Mouse (Mus musculus) megakaryocyte progenitor cell, adult 5-6 weeks (primary cell): ENCODE data around the gene Zfp750. TPM values are rescaled to one million over a fixed set of nuclear protein-coding genes. Genes with fewer than 3 reads are reported as not detected.

Experiments used
- ATAC-seq: replicated peaks from 2 replicates; pipeline ENCODE4 v1.8.0; 2016; ENCODE audit warnings: mild to moderate bottlenecking, moderate TSS enrichment, inconsistent platforms; ENCODE audit not compliant: poor library complexity
- total RNA-seq, 2 experiments: library from RNA; stranded (forward) in 1 of 2; stranded (reverse) in 1 of 2; fragments of 157-497, 149-512 nt in 1 of 2; fragments of 200-1000 nt in 1 of 2; gene quantifications; 2 replicates each; pipeline versions ENCODE4 v1.2.3 to v1.2.4; 2015 to 2017

Zfp750 gene
- total RNA-seq, 2 experiments from 2014 or later = not detected

DNA sequence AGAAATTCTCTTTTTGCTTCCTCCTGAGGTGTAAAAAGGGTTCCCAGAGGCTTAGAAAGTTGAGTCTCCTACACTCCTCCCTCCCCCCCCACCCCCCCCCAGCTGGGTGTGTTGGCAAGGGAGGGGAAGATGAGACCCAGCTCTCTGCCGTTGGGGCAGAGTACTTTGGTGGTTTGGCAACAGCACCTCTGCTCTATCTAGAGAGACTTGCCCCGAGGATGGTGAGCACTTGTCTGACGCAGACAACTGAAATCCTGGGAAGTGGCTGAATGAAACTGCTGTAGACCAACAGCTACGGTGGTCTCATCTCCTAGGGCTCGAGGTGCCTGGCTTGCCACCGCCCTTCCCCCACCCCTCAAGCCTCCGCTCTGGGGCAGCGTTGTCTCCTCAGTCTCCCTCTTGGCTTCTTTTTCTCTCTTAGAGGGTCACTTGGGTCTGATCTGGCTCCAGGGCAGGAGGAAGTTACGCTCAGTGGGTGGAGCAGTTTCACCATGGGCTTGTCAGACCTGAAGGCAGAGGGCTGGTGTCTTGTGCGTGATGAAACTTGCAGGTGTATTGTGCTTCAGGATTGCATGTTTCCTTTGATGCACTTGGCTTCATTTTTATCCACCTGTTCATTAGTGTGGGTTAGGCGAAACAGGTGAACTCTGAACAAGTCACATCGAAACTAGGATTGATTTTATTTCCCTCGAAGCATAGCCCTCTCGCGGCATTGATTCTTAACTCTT, 39.5 kb downstream of the Zfp750 start:
- peak; percentile 54 for ATAC-seq

DNA sequence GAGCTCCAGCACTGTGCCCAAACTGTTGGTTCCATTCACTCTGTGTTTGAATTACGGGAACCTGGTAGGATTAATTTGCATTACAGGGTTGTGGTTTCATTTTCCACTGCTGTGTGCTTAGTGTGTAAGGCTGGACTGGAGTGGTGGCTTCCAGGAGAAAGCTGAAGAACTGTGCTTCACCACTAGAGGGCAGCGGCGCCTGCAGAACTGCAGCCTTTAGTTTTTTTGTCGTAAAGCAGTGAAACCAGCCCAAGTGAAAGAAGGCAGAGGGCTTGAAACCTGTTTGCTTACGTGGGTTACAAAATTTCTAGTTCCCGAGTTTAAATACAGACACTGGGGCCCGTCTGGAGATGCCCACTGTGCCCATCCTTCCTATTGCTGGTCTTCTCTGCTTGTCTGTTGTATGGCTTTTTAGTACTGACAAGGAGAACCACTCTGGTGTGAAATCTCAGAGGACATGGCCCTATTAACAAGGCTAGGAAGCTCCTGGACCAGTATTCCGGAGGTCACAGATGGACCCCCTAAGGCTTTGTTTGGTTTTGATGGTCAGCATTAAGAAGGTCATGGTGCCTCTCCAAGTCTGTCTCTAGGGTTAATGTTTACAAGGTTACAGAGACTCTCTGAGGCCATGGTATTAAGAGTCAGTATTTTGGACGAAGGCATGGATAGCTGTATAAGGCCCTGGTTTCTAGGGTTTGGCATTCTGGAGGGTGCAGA, 43.3 kb downstream of the Zfp750 start:
- ATAC-seq = peak; percentile 76

DNA sequence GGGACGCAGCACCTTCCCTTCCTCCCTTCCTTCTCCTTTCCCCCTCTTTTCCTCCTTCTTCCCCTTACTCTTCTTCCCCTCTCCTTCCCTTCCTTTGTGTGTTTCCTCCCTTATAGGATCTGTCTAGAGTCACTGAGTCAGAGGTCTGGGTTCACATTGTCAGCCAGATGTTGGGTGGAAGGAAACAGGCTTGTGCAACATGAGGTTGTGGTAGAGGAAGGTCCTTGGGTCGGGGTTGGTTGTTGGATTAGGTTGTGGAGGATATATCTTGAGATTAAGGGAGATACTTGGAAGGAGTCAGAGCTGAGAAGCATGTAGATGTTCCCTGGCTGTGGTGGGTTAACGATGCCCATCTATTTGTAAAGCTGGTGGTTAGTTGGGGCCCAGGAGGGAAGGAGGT, 44.3 kb downstream of the Zfp750 start:
- ATAC-seq = peak; percentile 47

DNA sequence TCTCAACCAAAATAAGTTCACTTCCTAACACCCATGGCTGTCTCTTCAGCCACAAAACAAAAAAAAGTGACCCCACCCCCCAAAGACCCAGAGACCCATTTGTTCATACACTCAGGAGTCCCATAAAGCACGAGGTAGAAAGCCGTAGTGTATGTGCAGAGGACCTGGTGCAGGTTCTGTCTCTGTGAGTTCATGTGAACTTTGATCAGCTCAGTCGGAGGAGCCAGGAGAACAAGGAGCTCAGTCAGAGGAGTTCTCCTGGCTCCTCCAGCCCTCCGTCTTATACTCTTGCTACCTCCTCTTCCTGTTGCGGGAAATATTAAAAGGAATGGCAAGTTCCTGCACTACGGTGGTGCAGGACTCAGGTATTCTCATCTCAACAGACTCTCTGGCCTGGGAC, 51.7 kb downstream of the Zfp750 start:
- no peak for ATAC-seq

Other genes with a start within 250 kb of the Zfp750 start
- 44.1 and 56.8 TPM in 2 replicates for gene Wdr45b, start 164.9 kb downstream of the Zfp750 start, total RNA-seq (2015)
- 45.8 and 48.8 TPM in 2 replicates for gene Wdr45b, start 164.9 kb downstream of the Zfp750 start, total RNA-seq (2017)
- gene Rab40b, start 131.1 kb downstream of the Zfp750 start, total RNA-seq (2015) = 0.57 TPM in 1 of 2 replicates, not detected in the other
- 0.37 TPM in 1 of 2 replicates, not detected in the other for gene Rab40b, start 131.1 kb downstream of the Zfp750 start, total RNA-seq (2017)
- gene Fn3krp, start 97.9 kb downstream of the Zfp750 start, total RNA-seq (2015) = 6.6 and 7.7 TPM in 2 replicates
- gene Fn3krp, start 97.9 kb downstream of the Zfp750 start, total RNA-seq (2017) = 12.5 and 16.4 TPM in 2 replicates
- gene Fn3k, start 84.4 kb downstream of the Zfp750 start, total RNA-seq (2015) = 0.20 TPM in 1 of 2 replicates, not detected in the other
- not detected in 2 replicates for gene Fn3k, start 84.4 kb downstream of the Zfp750 start, total RNA-seq (2017)
- 32.7 and 36.7 TPM in 2 replicates for gene Tbcd, start 67.4 kb downstream of the Zfp750 start, total RNA-seq (2015)
- 38.8 and 54.1 TPM in 2 replicates for gene Tbcd, start 67.4 kb downstream of the Zfp750 start, total RNA-seq (2017)
- gene B3gntl1, start 153.8 kb upstream of the Zfp750 start, total RNA-seq (2015) = 3.2 and 6.6 TPM in 2 replicates
- gene B3gntl1, start 153.8 kb upstream of the Zfp750 start, total RNA-seq (2017) = 8.0 and 8.6 TPM in 2 replicates
- gene Metrnl, start 182.2 kb upstream of the Zfp750 start, total RNA-seq (2015) = 1.3 and 1.7 TPM in 2 replicates
- 0.87 and 0.91 TPM in 2 replicates for gene Metrnl, start 182.2 kb upstream of the Zfp750 start, total RNA-seq (2017)